Mouse (Mus musculus) heart, adult 2 months (tissue): Measurements from ENCODE around the gene Maf.

ENCODE experiments used
- CTCF ChIP-seq: fragments of 200-600 bp; IDR thresholded peaks from 2 replicates; pipeline ENCODE4 v1.8.1; 2022; ENCODE audit warnings: antibody characterized with exemption, mild to moderate bottlenecking, moderate library complexity
- POLR2A ChIP-seq: fragments of 200-500 bp; IDR thresholded peaks from 2 replicates; pipeline ENCODE4 v1.6.1; 2011; ENCODE audit warnings: mild to moderate bottlenecking, low read depth, low read length, control low read depth; ENCODE audit not compliant: insufficient read depth

GRCm38 (mm10) chr8:115715262-115715661 is 7.7 kb upstream of the Maf start:
- TF ChIP-seq POLR2A = no peak
- no peak for TF ChIP-seq CTCF
